Mouse (Mus musculus) left cerebral cortex, postnatal 4 days (tissue): ENCODE results near the gene 2010111I01Rik. TPM values are rescaled to one million over a fixed set of nuclear protein-coding genes. Genes with fewer than 3 reads are reported as not detected.
"Not testable (repeated sequence)": the region's sequence is repeated elsewhere in the genome, so short reads cannot be mapped to it uniquely, and the experiment has no call there.

Experiments used
- DNase-seq: peaks from one replicate; pipeline ENCODE4 v3.0.0-alpha.2; 2022
- intact Hi-C: fragments of 180-260 bp; cut with DNase I; formaldehyde crosslinking; loops from one replicate; pipeline ENCODE4 v1.15.1; 2025
- total RNA-seq, 2 experiments: library from RNA; stranded (reverse); gene quantifications; 2 replicates each; pipeline ENCODE4 v1.2.3; 2021

Gene 2010111I01Rik
- total RNA-seq, 2 experiments from 2014 or later = 42.3 to 51.9 TPM

- intact Hi-C loops = no loop called here
- no peak for DNase-seq
Measured at GRCm38 (mm10) chr13:63073911-63074675, 109.4 kb downstream of the 2010111I01Rik start.

- intact Hi-C loops = no loop called here
- DNase-seq = no peak
Measured at GRCm38 (mm10) chr13:63074676-63074991, 109.9 kb downstream of the 2010111I01Rik start.

- DNase-seq = no peak
- intact Hi-C loops = no loop called here
Measured at GRCm38 (mm10) chr13:63075331-63075855, 110.7 kb downstream of the 2010111I01Rik start.

GRCm38 (mm10) chr13:63080191-63080590 lies 115.5 kb downstream of the 2010111I01Rik start:
- intact Hi-C loops = no loop called here
- no peak for DNase-seq

- intact Hi-C loops = no loop called here
- DNase-seq = no peak
Measured at GRCm38 (mm10) chr13:63080823-63081222, 116.1 kb downstream of the 2010111I01Rik start.

- DNase-seq = no peak
- intact Hi-C loops = no loop called here
Measured at GRCm38 (mm10) chr13:63082555-63083136, 118.0 kb downstream of the 2010111I01Rik start.

- DNase-seq, intact Hi-C loops: not testable (repeated sequence)
Measured at GRCm38 (mm10) chr13:63083139-63083538, 118.4 kb downstream of the 2010111I01Rik start.

- intact Hi-C loops = no loop called here
- no peak for DNase-seq
Measured at GRCm38 (mm10) chr13:63083663-63084062, 119.0 kb downstream of the 2010111I01Rik start.

GRCm38 (mm10) chr13:63087865-63088683 lies 123.4 kb downstream of the 2010111I01Rik start:
- DNase-seq = no peak

GRCm38 (mm10) chr13:63089513-63089912 lies 124.8 kb downstream of the 2010111I01Rik start:
- DNase-seq = no peak
- intact Hi-C loops = no loop called here

More at GRCm38 (mm10) chr13:63087865-63088683, 123.4 kb downstream of the 2010111I01Rik start:
- intact Hi-C loops = no loop called here

GRCm38 (mm10) chr13:63091246-63091645 lies 126.6 kb downstream of the 2010111I01Rik start:
- intact Hi-C loops = no loop called here
- no peak for DNase-seq

GRCm38 (mm10) chr13:63092299-63092698 lies 127.6 kb downstream of the 2010111I01Rik start:
- no peak for DNase-seq
- intact Hi-C loops = no loop called here

- intact Hi-C loops = no loop called here
Measured at GRCm38 (mm10) chr13:63092874-63093273, 128.2 kb downstream of the 2010111I01Rik start.

GRCm38 (mm10) chr13:63093636-63094035 lies 128.9 kb downstream of the 2010111I01Rik start:
- DNase-seq = no peak
- intact Hi-C loops = no loop called here

More at GRCm38 (mm10) chr13:63092874-63093273, 128.2 kb downstream of the 2010111I01Rik start:
- no peak for DNase-seq

GRCm38 (mm10) chr13:63094317-63095131 lies 129.8 kb downstream of the 2010111I01Rik start:
- DNase-seq = no peak
- intact Hi-C loops = no loop called here

GRCm38 (mm10) chr13:63096764-63097163 lies 132.1 kb downstream of the 2010111I01Rik start:
- no peak for DNase-seq
- intact Hi-C loops = no loop called here

- no peak for DNase-seq
- intact Hi-C loops = no loop called here
Measured at GRCm38 (mm10) chr13:63097440-63097930, 132.8 kb downstream of the 2010111I01Rik start.

- no peak for DNase-seq
- intact Hi-C loops = no loop called here
Measured at GRCm38 (mm10) chr13:63101761-63102160, 137.1 kb downstream of the 2010111I01Rik start.

GRCm38 (mm10) chr13:63102848-63103585 lies 138.3 kb downstream of the 2010111I01Rik start:
- no peak for DNase-seq
- intact Hi-C loops = no loop called here
